Mouse (Mus musculus): ENCODE measurements around the gene Cfl1.

Gene Cfl1

DNA sequence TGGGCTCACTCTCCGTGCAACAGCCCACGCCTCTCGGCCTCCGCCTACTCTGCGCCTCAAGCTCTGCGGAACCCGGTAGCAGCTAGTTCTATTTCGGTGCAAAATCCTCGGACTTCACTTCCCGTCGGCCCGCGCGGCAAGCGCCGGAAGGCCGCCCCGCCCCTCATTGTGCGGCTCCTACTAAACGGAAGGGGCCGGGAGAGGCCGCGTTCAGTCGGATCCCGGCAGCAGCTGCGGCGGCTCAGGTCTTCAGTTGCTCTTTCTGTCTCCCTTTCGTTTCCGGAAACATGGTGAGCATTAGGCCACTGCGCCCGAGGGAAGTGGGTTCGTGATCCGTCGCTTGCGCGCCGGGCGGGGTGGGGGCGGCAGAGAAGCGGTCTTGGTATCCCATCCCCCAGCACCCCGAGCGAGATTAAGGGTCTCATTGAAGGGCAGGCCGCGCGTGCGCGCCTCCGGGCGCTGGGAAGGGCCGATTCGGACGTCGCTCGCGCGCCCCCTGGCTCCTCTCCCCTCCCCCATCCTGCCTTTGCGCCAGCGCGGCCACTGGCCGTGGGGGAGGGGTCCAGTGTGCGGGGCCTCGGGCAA is at the start of gene Cfl1:
Gene Cfl1, plus strand, starts transcription at position 143 of the 585 bp plus-strand sequence.
- peak; percentile 98 for DNase-seq (ENCODE audit: low read depth, low spot score)

GRCm38 (mm10) chr19:5444371-5444908 is 45.8 kb upstream of the Cfl1 start:
- DNase-seq (ENCODE audit: low read depth, low spot score) = peak; percentile 84

DNA sequence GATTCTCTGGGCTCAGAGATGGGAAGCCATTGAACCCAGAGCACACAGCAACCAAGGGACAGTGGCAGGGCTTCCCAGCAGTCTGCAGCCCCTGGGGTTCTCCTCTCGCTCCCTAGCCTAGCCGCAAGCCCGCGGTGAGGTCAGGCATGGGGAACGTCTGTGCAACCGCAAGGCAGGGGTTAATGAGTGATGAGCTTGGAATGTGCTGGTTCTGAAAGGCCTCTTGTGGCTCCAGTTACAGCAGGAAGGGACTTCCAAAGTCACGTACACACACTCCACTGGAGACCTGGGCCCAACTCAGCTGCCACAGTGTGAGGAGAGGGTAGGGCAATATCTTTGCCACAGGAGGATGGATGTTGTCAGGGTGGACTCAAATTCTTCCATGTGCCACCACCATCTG is 45.3 kb upstream of the Cfl1 start:
- peak; percentile 98 for DNase-seq (ENCODE audit: low read depth, low spot score)

DNA sequence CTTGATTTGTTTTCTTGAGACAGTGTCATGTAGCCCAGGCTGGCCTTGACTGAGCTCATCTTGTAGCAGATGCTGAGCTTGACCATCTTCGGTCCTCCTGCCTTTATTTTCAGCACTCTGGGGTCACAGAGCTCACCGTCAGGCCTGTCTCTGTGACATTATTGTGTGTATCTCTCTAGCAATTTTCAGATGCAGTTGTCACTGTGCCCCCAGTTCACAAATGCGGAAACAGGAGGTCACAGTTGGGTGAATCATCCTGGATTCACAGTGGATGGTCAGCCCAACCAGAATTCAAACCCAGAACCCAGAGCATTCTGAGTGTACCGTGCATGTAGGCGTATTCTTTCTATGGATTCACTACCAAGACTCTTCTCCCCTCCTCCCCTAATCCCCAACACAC is 44.5 kb upstream of the Cfl1 start:
- DNase-seq (ENCODE audit: low read depth, low spot score) = no peak

GRCm38 (mm10) chr19:5447515-5448353 is 42.5 kb upstream of the Cfl1 start, which contains the start of gene Fosl1:
Gene Fosl1 (plus strand): TSS chr19:5447547.
- peak; percentile 85 for DNase-seq (ENCODE audit: low read depth, low spot score)

GRCm38 (mm10) chr19:5448354-5449150 is 41.7 kb upstream of the Cfl1 start:
- DNase-seq (ENCODE audit: low read depth, low spot score) = peak; percentile 80

- DNase-seq (ENCODE audit: low read depth, low spot score) = peak; percentile 65
Measured at GRCm38 (mm10) chr19:5449673-5450072, 40.6 kb upstream of the Cfl1 start.

GRCm38 (mm10) chr19:5451766-5452165 is 38.5 kb upstream of the Cfl1 start:
- peak; percentile 86 for DNase-seq (ENCODE audit: low read depth, low spot score)

- DNase-seq (ENCODE audit: low read depth, low spot score) = no peak
Measured at GRCm38 (mm10) chr19:5455037-5455436, 35.2 kb upstream of the Cfl1 start.

- DNase-seq (ENCODE audit: low read depth, low spot score) = no peak
Measured at GRCm38 (mm10) chr19:5455568-5455967, 34.7 kb upstream of the Cfl1 start.

DNA sequence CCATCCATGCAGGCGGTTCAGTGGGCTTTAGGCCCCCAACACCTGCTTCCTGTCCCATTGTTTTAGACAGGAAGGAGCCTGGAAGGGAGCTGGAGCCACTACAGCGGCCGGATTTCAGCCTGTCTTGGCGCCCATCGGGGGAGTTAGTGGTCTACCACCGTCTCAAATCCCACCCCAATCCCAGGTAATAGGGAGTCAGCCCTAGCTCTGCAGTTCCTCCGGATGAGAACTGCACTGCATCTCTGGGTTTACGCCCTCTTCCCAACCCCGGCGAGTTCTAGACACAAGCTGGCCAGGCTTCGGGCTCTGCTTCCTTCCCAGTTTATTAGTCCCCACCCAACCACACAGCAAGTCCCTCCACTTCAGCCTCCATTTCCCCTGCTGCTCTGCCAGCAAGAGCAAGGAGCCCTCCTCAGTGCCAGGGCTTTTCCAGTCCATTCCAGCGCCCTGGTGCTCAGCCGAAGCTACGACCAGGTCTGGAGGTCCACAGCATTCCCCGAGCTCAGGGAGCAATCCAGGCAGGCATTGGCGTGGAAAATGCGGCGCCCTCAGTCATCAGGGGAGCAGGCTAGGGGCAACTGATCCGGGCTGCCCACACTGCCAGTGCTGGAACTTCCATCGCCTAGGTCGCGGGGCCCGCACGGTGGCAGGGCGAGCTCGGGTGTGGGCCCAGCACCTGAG is 33.9 kb upstream of the Cfl1 start:
- peak; percentile 56 for DNase-seq (ENCODE audit: low read depth, low spot score)

DNA sequence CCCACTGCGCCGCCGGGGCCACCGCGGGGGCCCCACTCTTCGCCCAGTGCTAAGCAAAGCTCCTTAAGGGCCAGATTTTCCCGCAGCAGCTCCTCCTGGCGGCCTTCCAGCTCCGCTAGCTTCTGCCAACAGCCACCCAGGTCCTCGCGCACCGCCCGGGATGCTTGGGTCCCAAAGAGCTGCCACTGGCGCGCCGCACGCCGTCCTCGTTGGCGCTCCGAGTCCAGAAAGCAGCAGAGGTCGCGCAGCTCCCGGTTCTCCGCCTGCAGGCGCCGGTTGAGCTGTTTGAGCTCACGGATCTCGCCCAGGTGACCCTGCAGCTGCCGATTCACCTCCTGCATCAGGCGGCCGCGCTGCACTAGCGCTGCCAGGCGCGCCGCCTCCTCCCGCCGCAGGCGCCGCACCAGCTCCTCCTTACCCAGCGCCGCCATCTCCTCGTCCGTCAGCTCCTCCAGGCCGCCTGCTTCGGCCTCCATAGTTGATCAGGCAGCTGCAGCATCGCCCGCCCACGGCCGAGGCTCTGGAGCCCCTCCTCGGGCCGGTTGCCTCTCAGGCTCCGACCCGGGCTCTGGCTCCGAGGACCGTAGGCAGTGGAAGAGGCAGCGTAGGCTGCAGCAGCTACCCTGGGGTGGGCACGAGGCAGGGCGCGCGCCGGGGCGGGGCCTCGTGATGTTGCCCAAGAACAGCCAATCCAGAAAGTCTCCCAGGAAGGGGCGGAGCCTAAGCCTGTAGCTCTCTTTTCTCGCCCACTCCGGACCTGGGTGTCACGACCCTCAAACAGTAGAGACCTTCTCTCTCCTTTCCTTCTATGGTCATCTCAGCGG is 33.1 kb upstream of the Cfl1 start:
- peak; percentile 97 for DNase-seq (ENCODE audit: low read depth, low spot score)

DNA sequence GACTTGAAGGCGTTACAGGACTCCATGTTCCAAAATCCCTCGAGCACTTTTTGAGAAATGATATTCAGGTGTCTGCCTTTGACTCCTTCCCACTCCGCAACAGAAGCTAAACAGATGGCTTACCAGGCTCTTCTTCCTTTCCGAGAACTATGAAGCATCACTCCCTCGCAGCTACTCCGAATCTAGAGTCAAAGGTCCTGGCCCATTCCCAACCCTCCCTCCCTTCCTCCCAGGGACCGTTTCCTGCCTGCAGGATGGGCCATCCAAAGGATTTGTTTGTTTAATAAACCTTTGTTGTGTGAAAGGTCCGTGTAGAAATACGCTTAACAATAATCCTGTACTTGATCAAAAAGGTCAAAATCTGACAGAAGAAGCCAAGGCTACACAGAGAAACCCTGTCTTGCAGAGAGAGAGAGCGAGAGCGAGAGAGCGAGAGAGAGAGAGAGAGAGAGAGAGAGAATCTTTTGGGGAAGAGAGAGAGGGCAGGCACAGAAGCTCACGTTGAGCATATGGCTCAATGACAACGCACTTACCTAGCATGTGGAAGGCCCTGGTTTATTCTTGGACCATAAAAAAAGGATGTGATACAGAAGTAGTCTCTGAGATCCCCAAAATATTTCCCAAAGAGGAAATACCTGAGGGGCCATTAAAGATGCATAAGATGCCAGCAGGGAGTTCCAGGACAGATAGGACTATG is 32.4 kb upstream of the Cfl1 start, which contains the start of gene Ccdc85b:
Gene Ccdc85b, minus strand, starts transcription at position 149 of the 697 bp plus-strand sequence.
- DNase-seq (ENCODE audit: low read depth, low spot score) = no peak

- DNase-seq (ENCODE audit: low read depth, low spot score) = peak; percentile 80
Measured at GRCm38 (mm10) chr19:5459019-5459418, 31.2 kb upstream of the Cfl1 start.

DNA sequence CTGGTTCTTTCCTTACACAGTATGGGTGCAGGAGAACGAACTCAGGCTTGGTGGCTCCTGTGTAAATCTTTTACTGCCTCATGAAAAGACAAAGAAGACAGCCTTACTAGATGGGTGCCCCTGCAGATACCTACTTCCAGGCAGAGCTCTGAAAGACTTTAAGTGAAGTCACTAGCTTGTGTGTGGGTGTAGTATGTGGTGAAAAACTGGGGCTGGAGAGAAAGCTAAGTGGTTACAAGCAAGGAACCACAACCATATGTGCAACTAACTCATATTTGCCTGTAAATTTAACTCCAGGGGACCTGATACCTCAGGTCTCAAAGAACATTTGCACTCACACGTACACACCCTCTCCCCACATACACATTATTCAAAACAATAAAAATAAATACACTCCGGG is 30.4 kb upstream of the Cfl1 start:
- peak; percentile 43 for DNase-seq (ENCODE audit: low read depth, low spot score)

GRCm38 (mm10) chr19:5460465-5460911 is 29.8 kb upstream of the Cfl1 start, which contains the start of gene Fibp:
Gene Fibp (plus strand): TSS chr19:5460615.
- DNase-seq (ENCODE audit: low read depth, low spot score) = peak; percentile 94

DNA sequence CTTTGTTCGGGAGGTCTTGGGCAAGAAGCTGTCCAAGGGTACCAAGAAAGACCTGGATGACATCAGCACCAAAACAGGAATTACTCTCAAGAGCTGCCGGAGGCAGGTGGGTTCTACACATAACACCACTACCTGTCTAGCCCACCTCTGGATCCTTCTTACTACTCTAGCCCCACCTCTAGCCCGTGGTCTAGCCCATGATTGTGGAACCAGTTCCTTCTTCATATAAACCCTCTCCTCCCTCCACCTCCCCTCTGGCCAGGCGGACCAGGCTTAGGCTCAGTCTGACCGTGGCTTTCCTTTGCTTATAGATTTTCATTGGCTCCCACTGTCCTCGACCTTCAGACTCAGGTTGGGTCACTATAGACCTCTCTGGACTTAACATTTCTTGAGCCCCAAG is 28.8 kb upstream of the Cfl1 start:
- DNase-seq (ENCODE audit: low read depth, low spot score) = no peak

DNA sequence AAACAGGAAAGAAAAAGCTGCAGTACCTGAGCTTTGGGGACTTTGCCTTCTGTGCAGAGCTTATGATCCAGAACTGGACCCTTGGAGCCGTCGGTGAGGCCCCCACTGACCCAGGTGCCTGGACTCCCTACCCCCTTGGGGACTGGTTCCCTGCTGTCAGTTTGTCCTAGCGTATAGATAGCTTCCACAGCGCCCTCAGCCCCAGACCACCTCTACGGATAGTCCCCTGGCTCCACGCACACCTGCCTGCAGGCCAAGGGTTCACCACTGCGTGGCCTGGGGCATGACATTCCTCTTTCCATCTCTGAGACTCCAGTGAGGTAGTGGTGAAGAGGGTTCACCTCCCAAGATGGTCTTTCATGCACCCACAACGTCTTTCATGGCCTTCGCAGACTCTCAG is 27.0 kb upstream of the Cfl1 start:
- no peak for DNase-seq (ENCODE audit: low read depth, low spot score)

DNA sequence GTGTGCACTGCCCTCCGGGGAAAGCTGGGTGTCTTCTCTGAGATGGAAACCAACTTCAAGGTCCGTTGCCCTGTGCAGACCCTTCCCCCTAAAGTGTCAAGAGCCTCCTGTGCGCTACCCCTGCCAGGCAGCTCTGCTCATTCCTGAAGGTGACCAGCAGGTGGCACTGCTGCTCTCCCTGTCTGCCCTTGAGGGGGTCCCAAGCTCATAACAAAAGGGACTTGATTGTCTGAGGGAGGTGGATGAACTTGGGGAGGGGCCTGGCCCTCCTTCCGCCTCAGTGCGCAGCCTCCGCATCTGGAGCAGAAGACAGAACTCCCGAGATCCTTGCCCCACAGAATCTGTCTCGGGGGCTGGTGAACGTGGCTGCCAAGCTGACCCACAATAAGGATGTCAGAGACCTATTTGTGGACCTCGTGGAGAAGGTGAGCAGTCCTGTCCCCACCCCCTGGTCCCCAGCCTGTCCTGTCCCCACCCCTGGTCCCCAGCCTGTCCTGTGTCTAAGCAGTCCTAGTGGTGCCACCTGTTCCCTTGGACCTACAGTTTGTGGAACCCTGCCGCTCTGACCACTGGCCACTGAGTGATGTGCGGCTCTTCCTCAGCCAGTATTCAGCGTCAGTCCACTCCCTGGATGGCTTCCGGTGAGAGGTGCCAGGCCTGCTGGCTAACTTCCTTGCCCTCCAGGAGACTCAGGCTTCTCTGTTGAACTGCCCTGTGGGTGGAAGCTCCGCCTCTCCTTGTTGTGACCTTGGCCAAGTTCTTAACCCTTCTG is 26.3 kb upstream of the Cfl1 start:
- DNase-seq (ENCODE audit: low read depth, low spot score) = peak; percentile 59

All from 3T3-L1 (cell line).